Mouse (Mus musculus) embryo, embryonic 11 days (tissue): ENCODE data around the gene Eva1c.

Experiments used
- DNase-seq: peaks from one replicate; pipeline ENCODE4 v3.0.0-alpha.2; 2015

Gene Eva1c

DNA sequence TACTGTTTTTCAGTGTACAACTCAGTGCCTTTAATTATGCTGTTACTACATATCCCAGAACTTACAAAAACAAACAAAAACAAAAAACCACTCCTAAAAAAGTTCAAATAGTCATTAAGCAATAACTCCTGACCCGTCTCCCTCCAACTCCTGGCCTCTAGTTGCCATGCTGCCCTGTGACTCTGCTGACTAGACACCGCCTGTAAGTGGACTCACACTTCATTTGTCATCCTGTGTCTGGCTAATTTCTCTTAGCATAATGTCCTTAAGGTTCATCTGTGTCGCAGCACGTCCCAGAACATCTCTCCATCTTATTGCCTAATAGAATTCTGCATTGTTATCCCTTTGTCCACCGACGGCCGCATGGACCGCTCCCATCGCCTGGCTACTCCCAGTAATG lies 979 bp downstream of the Eva1c start:
- DNase-seq = no peak

DNA sequence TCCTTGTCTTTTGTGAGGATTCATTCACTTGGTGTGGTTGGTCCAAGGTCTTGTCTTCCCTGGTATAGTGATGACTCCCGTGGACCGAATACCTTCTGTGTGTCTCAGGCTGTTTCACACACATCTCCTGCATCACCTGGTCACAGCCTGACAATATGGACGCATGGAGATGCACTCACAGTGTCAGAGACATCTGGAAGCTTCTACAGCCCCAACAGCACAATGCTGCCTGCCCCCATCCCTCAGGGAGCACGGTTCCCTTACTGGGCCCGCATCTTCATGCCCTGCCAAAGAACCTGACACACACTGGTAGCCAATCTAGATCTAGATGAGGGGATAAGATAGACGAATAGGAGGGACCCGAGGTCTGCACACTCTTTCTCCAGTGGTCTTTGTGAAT lies 2.6 kb downstream of the Eva1c start:
- DNase-seq = no peak

DNA sequence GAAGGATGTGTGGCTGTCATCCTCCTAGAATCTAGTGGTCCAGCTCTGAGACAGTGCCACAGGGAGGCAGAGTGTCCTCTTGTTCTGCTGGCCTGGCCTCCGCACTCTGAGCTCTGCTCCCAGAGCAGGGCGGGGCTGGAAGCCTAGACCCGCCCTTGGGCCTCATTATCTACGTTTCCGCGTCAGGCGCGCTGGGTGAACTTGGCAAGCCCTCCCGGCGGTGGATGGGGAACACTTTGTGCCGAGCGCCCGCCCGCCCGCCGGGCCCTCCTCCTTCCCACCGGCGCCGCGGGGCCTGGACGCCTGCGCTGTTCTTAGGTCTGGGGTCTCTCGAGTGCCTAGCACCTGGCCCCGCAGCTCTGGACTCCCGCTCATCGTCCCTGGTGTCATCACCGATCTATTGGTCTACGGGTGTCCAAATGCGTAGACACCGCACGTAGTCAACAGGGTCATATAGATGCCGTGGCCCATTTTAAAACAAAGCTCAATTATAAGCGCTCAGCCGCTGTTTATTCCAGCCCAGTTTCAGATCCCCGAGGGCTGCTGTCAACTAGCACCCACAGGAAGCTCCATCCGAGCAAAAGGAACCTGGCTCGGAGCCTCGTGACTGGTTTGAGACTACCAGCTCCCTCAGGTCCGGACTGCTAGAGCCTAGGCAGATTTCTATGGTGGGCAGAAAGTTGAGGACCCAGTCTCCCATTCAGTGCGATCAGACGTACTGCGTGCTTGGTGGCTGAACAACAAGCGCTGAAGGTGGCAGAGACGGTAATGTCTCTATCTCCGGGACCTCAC lies 3.6 kb downstream of the Eva1c start:
- DNase-seq = peak; percentile 90

- peak; percentile 78 for DNase-seq
These were observed 4.3 kb downstream of the Eva1c start for GRCm38 (mm10) chr16:90830686-90831439.

GRCm38 (mm10) chr16:90831676-90832075 lies 5.2 kb downstream of the Eva1c start:
- DNase-seq = no peak

- DNase-seq = no peak
These were observed 6.0 kb downstream of the Eva1c start for GRCm38 (mm10) chr16:90832495-90832894.

GRCm38 (mm10) chr16:90833041-90833791 lies 6.7 kb downstream of the Eva1c start:
- peak; percentile 44 for DNase-seq

DNA sequence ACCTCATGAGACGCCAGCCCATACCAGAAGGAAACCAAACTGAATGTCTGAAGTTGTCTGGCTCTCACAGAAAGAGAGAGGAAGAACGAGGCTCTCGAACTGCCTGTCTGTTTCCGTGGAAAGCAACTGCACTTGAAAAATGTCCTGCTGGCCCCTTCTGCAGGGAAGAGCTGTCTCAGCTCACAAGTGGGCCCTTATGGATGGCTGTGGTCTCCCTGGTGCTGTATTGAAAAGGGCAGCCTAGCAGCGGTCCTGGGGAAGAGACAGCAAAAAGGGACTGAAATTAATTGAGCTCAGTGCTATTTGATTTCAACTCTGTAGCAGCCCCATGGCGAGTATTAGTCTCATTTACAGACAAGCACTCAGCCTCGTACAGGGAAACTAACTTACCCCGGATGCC lies 10.9 kb downstream of the Eva1c start:
- no peak for DNase-seq

- peak; percentile 52 for DNase-seq
These were observed 15.6 kb downstream of the Eva1c start for GRCm38 (mm10) chr16:90842164-90842563.

DNA sequence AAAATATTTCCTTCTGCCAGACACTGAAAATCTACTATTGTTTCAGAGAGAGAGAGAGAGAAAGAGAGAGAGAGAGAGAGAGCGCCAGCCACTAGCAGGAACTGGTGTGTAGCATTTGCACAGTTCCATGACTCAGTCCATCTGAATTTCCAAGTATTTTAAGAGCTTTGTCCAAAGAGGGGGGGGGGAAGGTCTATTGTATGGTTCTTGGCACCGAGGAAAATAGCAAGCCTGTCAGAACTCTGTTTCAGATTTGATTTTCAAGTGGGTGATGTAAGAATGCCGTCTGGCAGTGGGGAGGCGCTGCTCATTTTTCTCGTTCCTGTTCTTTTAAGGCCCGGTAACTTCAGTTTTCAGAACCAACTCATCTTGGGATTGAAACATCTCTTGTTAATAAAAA lies 18.5 kb downstream of the Eva1c start:
- no peak for DNase-seq

GRCm38 (mm10) chr16:90845591-90845990 lies 19.1 kb downstream of the Eva1c start:
- no peak for DNase-seq

DNA sequence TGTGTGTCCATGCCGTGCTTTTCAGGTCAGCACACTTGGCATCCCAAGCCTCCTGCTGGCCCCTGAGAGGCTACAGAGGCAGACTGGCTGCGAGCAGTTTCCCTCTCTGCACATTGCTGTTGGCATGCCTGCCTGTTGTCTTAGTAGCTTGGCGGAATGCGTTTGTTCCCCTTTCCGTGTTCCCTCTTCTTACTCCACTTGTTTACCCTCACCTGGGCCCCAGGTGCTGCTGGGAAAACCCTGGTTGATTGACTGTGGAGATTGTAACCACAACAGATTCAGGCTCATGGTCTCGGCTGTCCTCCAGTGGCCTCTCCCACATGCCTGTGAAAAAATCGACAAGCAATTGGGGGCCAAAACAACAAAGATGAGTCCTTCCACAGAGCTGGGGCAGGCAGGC lies 22.2 kb downstream of the Eva1c start:
- DNase-seq = no peak

GRCm38 (mm10) chr16:90849262-90849661 lies 22.7 kb downstream of the Eva1c start:
- peak; percentile 72 for DNase-seq

- DNase-seq = no peak
These were observed 24.4 kb downstream of the Eva1c start for GRCm38 (mm10) chr16:90850881-90851280.

DNA sequence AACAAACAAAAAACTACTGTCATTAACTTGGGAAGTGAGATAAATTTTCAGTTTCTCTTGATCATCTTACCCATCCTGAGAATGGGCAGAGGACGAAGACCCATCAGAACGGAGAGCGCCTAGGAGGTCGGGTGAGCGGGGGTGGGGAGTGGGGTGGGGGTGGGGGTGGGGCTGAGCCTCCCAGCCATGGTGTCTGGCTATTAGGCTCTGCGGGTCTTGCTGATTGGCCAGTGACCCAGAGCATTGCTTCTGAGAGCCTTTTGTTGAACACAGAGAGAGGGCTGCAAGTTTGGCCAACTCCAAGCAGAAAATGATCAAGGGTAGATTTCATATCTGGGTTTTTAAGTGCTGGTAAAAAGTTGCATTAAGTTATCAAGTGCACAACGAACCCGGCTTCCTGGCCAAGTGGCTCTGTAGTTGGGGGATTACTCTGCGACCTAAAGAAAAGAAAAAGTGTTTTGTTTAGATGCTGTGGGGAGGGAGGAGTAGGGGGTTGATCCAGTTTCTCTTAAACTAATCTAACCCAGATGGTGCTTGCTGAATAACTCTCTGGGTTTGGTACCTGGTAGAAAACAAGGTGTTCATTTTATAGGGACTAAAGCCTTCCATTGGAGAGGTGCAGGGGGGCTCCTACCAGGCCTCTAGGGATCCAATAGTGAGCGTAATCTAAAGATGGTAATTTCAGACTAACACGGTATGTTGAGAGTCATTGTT lies 25.3 kb downstream of the Eva1c start:
- DNase-seq = no peak

DNA sequence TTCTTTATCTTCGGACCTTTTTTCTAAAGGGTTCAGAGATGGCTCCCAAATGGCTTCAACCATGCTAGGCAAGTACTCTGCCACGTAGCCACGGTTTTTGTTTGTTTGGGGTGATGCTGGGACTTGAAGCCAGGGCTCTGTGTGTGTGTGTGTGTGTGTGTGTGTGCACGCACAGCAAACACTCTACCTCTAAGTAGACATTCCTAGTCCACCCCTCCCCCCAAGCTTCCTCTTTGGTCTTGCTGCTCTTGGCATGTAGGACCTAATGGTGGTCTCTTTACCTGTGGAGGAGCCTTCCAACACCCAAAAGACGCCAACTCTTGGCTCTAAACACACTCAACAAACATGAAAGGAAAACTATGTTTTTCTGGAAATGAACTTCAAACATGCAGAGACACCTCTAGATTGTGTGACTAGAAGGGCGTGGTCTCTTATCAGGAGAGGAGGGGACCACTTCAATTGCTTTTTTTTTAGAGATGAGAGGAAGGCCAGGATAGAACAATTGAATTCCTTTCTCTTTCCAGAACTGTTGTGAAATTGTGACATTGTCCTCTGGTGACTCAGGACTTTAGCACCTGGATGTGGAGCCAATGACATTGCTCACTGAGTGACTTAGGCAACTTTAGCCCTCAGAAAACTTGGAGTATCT lies 30.2 kb downstream of the Eva1c start:
- DNase-seq = no peak

DNA sequence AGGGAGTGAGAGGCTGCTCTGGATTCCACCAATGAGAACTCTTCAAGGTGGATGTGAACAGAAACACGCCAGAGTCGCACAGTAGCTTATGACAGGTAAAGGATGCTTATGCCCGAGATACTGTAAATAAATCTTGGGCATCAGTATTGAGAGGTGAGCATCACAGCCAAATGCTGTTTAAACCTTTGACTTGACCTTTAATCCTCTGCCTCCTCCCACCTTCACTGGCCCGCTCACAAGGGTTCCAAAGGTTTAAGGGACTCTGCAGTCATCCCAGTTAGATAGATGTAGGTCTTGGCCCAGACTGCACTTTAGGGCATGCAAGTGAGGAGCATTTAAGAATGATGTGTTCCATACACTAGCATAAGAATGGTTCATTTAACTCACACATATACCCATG lies 31.7 kb downstream of the Eva1c start:
- DNase-seq = no peak

DNA sequence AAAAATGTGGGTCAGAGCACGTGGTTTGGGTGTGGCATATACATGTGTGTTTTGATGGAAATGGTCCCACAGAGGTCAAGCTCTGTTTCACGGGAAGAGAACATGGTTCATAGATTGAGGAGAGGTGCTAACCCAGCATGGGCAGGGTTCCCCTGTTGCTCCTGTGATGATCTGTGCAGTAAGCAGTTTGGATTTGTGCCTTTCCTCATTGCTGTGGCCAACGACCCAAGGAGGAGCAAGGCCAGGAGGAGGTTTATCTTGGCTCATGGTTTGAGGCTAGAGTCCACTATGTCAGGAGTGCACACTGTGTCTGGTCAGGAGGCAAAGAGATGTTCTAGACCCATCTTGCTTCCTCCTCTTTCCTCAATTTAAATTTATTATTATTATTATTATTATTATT lies 36.5 kb downstream of the Eva1c start:
- no peak for DNase-seq

GRCm38 (mm10) chr16:90863468-90864046 lies 37.0 kb downstream of the Eva1c start:
- no peak for DNase-seq

GRCm38 (mm10) chr16:90864693-90865092 lies 38.2 kb downstream of the Eva1c start:
- no peak for DNase-seq

DNA sequence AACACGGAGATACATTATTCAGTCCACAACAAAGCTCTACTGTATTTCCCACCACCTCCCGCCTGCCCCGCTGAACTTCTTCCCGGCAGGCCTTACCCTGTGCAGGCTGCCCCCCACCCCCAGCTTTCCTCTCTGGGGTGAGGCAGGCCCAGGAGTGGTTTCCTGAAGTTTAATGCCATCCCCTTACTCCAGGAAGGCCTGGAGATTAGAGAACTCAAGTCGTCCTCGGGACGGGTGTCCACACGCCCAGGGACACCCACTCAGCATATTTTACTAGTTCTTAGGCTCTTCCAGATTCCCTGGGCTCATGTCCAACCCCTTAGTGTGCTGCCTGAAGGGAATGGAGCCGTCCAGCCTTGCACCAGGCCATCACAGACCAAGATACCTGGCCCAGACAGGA lies 39.1 kb downstream of the Eva1c start:
- DNase-seq = no peak

DNA sequence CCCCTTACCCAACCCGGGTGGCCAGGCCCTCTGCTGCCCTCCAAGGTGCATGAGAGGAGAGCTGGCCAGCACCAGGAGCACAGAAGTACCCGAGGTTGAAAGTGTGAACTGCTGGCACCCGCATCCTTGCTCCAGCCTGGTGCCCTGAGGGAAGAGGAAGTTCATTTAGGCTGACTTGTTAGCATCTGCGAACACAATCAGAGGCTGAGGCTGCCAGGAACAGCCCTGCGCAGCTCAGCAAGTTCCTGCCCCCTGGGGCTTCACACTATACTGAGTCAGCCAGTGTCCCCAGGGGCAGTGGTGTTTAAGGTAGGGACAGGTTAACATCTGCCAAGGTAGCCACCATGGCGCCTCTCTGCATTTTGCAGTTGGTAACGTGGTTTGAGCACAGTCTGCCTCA lies 41.6 kb downstream of the Eva1c start:
- DNase-seq = no peak
